Mouse (Mus musculus): ENCODE data around the gene C6.

The C6 gene

DNA sequence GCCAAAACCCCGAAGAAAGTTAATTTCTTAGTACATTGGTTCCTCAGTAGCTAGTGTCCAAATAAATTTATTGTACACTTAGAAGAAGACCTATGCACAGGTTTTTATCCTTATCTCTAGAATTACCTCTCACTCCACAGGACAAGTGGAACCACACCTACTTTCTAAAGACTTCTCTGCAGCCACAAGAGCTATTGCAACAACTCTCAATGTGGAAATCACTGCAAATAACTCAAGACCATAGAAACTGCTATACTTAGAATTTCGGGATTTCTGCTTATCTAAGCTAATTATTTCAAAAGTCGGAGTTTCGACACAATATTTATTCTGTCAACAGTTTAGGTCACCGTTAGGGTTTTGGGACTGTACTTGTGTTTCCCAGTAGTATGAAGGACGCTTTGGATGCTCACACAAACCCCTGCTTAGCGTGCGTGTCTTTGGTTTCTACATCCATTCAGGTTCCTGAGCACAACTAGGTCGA lies at the start of gene C6:
Gene C6, plus strand, starts transcription at position 346 of the 481 bp plus-strand sequence.
- no peak for DNase-seq (ENCODE audit: low spot score in 2 of 2)

DNA sequence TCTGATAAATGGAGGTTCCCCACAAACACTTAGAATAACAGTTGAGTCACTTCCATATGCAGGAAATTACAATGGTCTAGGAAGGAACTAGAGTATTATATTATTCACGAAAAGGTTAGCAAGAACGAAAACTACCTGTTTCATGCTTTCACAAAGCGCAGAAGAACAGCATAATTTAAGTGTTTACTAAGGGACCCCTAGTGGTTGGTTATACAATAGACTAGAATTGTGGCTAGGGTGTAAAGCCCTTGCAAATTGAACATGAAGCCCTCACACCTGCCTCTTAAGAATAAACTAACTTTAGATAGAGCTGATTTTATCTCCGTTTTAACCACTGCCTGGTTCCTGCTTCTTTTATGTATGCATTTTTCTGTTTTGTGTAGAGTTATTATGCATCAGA lies 29.4 kb upstream of the C6 start:
- no peak for DNase-seq (ENCODE audit: low spot score in 2 of 2)

DNA sequence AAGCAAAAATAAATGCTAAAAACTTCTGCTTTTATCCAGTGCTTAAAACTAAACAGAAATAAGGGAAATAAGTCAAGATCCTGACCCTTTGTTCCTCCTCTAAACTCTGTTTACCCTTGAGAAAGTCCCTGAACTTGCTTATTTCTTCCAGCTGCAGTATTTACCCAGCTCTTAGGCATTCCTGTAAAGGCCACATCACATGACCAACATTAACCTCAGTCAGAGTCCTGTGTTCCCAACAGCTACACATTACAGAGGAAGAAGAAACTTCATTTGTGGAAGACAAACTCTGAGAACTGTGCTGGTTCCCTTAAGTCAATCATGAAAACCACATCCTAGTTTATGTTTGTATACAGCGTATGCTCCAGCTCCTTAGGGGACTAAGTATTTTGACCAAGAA lies 7.2 kb downstream of the C6 start:
- DNase-seq (ENCODE audit: low spot score in 2 of 2), result no peak

DNA sequence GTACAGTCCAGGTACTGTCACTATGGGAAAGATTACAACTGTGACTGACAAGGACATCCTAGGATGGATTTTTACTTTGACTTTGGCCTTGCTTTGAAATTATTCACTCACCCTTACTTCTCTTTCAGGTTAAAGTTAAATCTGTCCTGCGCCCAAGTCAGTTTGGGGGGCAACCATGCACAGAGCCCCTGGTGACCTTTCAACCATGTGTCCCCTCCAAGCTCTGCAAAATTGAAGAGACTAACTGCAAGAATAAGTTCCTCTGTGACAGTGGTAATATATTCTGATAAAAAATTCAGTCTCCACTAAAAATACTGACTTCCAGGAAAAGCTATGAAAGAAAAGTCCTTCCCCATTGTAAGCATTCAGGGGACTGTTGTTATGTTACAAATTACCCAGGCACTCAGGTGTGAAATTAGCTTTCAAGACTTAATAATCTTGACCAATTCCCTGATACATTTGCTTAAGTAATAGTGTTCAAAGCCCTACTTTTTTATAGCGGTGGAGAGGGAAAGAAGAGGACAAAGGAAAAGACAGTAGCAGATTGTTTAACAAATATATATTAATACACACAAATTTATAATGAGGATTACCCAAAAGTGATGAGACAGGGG lies 8.1 kb downstream of the C6 start:
- DNase-seq (ENCODE audit: low spot score in 2 of 2), result no peak

DNA sequence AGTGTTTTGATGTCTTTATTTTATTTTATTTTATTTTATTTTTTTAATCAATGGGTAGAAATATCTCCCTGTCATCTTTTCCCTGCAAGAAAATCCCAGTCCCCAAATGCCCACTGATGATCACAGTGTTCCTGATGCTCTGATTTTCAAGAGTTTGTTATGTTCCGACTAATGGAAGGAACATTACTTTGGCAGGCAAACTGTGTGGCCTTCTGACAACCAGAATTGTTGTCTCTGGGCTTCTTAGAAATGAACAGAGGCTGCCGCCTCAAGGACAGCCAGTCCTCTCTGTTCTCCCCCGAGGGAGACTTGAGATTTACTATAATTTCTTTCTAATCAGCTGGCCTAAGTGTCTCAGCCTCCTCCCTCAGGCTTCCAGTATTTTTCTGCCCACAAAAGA lies 20.7 kb downstream of the C6 start:
- no peak for DNase-seq (ENCODE audit: low spot score in 2 of 2)

DNA sequence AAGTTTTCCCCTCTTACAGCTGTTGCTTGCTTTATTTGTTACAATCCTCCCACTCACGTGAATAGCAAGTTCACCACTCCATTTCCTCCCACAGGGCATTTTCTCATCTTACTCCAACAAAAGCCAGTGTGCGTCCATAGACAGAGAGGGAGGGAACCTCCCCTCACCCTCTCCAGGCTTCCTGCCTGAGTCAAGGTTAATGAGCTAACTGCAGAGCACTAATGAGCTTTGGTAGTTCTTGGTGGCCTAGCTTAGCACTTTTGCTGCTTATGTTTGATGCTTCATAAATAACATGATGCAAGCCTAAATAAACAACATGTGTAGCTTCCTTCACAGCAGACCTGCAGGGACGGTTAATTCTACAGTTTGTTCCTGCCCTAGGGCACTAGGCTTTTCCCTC lies 63.4 kb downstream of the C6 start:
- no peak for DNase-seq (ENCODE audit: low spot score in 2 of 2)

DNA sequence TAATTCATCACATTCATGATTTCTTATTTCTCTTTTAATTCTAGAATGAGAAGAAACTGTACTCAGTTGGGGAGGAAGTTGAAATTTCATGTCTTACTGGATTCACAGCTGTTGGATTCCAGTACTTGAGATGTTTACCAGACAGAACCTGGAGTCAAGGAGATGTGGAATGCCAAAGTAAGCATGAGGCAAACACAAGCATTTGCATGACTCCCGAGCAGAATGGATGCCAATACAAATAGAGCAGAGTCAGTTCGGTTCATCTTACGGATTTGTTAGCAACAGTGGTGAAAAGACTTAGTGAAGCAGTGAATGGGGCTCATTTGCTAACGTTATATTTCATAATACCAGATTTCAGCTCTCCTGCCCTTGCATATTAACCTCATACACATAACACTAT lies 69.9 kb downstream of the C6 start:
- DNase-seq (ENCODE audit: low spot score in 2 of 2), result no peak

DNA sequence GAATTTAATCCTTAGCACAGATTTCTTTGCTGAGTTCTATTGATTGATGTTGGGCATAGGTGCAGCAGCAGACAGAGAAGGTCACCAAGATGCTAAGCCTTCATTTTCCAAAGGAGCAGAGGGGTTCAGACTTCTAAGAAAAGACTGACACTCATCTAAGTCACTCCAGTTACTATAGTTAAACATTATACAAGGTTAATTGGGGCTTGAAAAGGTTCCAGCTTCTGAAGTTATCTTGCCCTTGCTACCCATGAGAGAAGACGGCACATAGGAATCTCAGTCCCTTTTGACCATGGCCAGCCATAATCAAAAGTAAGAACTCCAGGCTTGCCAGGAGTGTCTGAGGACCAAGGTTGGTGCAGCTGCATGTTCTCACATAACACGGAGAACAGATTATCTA lies 77.3 kb downstream of the C6 start:
- DNase-seq (ENCODE audit: low spot score in 2 of 2), result no peak

DNA sequence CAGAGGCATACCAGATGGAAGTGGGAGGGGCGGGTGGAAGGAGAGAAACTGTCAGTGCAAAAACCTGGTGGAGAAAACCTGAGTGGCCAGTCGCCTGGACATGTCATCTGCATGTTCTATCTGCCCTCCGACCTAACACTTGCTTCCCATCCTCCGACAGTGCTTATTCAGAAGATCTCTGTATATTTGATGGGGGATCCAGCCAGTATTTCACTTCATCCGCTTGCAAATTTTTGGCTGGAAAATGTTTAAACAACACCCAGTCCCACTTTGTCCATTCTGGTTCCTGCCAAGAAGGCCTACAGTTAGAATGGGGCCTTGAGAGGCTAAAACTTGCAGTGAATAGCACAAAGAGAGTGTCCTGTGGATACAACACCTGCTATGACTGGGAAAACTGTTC lies 81.2 kb downstream of the C6 start:
- DNase-seq (ENCODE audit: low spot score in 2 of 2), result no peak

DNA sequence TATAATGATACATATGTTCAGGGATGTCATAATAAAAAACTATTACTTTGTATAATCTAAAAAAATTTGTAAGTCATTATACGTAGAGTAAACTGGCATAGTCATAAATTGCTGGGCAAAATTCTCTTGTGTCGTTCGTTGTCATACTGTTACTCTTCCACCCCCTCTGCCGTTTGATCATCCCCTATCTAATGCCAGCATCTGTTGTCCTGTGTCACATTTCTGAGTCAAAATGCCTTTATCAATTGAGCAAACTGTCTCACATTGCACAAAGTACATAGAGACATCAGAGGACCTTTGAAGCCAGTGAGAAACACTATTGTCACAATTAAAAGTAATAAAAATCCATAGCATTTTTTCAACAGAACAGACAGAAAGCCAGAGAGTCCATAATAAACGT lies 88.0 kb downstream of the C6 start:
- DNase-seq (ENCODE audit: low spot score in 2 of 2), result no peak

DNA sequence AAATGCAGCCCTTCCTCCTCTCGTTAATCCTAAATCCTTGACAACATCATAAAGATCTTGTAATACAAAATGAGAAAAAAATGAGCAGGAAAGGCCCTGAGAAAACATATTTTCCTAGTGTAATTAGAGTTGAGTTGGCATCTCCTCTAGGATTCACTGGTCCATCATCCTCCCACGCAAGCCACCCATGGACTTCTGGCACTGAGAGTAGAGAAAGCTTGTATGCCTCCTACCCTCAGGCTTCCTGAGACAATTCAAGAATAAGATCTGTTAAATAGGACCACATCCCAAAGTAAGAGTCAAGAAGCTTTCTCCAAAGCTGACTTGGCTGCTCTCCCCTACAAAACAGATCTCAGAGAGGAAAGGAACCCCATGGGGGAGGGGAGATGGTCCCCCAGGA lies 88.7 kb downstream of the C6 start:
- DNase-seq (ENCODE audit: low spot score in 2 of 2), result no peak

DNA sequence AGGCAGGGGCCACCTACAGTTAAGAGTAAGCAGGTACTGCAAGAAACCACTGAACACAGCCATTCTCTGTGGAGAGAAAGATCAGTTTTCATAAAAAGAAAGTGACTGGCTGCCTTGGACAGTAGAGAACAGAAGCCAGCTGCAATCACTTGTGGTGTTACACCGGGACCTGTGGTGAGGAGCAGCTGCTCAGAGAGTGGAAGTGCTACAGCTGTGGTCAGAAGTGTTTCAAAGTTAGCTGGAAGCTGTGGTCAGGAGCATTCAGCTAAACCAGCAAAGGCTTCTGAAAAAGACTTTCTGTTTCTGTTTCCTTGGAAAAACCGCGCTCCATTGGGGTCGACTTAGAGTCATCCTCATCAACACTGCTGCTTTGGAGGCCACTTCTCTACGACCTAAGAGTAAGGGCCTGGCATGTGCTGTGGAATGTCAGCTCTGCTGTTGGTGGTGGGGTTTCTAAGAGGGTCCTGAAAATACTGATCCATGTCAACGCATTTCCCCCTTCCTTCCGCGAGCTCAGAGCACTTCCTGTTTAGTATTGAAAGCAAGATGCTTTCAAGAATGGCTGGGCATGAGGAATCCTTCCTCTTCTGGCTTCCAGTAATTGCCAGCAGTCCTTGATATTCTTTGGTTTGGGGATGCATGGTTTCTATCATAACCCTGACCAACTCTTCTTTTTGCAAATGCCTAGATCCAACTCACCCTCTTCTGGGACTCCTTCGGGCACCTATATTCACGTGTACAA lies 89.9 kb downstream of the C6 start:
- no peak for DNase-seq (ENCODE audit: low spot score in 2 of 2)

DNA sequence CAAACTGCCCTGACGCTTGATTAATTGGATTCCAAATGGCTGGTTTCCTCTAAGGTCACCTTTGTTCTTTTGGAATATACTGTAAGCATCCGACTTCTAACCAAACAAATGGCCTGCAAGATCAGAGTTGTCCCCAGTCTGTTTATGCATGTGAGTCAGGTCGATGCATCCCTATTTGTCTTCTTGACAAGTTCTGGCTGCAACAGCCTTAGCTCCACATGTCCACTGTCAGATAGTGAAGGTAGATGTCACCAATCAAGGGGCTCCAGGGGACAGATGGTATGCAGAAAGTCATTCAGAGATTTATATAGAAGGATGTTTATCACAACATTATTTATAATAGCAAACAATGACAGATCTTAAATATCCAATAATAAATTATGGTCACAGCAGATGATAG lies 91.5 kb downstream of the C6 start:
- DNase-seq (ENCODE audit: low spot score in 2 of 2), result no peak

DNA sequence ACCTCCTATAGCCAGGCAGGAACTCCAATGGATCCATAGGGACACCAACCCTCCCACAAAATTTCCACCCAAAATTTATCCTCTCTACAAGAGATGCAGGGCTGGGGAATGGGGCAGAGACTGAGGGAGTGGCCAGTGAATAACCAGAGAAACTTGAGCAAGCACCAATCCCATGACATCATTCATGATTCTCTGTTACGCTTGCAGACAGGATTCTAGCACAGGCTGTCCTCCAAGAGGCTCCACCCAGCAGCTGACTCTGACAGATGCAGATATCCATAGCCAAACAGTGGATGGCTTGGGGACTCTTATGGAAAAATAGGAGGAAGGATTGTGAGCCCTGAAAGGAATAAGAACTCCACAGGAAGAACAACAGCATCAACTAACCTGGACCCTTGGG lies 94.2 kb downstream of the C6 start:
- no peak for DNase-seq (ENCODE audit: low spot score in 2 of 2)

DNA sequence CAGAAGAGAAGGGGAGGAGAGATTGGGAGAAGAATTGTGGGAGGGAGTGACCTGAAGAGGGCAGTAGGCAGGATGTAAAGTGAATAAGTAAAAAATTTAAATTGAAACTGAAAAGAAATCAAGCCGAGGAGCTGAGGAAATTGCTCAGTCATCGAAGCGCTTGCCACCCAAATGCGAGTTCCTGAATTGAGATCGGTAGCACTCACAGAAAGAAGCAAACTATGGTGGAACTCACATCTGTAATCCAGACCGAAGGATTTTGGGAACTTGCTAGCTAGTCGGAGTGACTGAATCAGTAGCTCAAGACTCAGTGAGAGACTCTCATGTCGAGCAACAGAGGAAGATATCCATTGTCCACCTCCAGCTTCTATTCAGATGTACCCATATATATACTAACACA lies 94.8 kb downstream of the C6 start:
- DNase-seq (ENCODE audit: low spot score in 2 of 2), result no peak

DNA sequence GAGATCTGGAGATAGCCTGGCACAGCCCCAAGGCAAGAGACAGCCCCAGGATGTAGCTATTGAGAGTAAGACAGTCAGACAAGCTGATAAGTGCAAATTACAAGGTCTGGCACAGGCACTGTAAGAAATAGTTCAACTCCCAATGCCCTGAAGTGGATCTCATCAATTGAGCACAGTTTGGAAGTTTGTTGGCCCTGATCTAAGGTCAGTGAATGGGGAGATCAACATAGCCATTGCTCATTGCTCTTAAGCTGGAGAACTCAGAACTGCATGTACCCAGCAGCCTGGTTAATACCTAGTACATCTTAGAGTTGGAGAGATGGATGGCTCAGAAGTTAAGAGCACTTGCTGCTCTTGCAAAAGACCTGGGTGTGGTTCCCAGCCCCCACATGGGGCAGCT lies 100.8 kb downstream of the C6 start:
- DNase-seq (ENCODE audit: low spot score in 2 of 2), result no peak

DNA sequence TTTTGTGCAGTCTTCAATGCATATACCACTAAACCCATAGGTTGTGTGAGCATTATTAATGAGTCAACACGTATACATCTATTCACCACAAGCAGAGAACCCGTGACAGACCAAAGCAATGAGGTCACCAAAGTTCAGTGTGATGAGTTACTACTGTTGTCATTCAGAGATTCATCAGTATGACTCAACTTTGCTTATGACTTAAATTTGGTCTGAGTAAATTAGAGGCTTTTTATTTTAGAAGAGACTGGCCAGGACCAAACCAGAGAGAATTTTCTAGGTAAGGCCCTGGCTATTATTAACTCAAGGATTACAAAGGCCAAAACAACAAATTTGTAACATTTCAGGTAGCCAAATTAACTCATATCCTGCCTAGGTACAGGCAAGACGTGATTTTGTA lies 109.4 kb downstream of the C6 start:
- no peak for DNase-seq (ENCODE audit: low spot score in 2 of 2)

DNA sequence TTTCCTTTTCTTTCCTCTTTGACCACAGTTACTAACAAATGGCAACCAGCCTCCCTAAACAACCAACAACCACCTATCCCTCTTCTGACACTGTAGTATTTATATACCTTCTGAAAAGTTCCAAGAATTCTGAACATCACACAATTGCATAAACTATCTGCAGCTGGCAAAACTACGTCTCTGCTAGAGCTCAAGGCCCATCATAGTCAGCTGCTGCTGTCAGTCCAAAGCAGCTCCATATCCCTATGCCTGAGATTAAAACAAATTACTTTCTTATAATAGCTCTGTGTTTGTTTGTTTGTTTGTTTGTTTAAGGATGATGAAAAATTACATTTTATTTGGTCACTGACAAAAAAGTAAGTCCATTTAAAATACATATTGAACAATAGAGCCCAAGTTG lies 123.0 kb downstream of the C6 start:
- no peak for DNase-seq (ENCODE audit: low spot score in 2 of 2)

All from urinary bladder, adult 18-20 months (tissue).